Mouse (Mus musculus) left cerebral cortex, postnatal 4 days (tissue): ENCODE results near the gene Noxa1. TPM values are rescaled to one million over a fixed set of nuclear protein-coding genes. Genes with fewer than 3 reads are reported as not detected.

Experiments
- DNase-seq: peaks from one replicate; pipeline ENCODE4 v3.0.0-alpha.2; 2022
- intact Hi-C: fragments of 180-260 bp; cut with DNase I; formaldehyde crosslinking; loops from one replicate; pipeline ENCODE4 v1.15.1; 2025
- total RNA-seq, 2 experiments: library from RNA; stranded (reverse); gene quantifications; 2 replicates each; pipeline ENCODE4 v1.2.3; 2021

The Noxa1 gene
- total RNA-seq = not detected

DNA sequence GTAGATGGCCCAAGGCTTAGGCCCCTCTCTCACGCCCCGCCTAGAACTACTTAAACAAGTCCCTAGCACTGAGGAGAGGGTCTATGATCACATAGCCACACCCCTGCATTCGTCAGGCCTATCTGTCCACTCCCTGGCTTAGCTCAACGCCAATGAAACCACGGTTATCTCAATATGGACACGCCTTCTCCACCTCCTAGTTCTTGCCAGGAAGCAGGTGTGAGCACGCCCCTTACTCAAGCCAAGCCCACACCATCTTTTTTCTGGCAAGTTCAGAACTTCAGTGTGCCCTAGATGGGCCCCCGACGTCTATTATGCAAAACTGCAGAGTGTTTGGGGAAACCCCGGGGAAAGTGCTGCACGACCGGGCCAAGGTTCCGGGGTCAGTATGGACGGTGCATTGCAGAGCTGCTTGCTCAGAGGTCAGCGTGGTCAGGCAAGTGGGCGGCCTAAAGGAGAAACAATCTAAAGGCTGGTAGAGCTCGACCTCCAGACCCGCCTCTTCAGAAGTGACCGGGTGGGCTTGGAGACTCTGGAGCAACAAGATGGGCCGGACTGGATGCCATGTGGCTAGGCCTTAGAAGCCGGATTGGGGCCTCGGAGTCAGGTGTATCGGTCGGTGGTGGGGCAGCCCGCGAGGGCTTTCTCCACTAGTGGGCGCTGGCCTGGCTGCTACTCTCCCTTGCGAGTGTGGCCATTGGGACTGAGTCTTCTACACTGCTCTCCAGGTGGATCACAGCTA, at the start of gene Noxa1:
TSS of gene Noxa1 (minus strand) at position 41 of the 742 bp plus-strand sequence.
- DNase-seq = no peak
- intact Hi-C loops = no loop called here

DNA sequence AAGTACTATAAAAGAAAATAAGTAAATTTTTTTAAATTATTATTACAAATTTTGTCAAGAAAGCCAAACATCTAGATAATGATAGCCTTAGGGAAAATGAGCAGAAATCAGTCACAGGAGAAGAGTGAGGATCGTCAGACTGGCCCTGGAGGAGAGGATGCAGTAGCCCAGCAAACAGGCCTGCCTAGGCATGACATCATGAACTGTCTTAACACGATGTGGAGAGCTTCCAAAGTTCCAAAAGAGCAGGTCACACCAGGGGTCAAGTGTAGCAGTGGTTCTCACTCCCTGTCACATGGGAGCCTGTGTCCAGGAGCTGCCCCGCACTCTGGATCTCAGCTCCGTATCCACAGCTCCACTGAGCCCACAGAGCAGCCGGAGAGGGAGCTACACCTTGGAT, 47.0 kb upstream of the Noxa1 start:
- intact Hi-C loops = no loop called here
- no peak for DNase-seq

DNA sequence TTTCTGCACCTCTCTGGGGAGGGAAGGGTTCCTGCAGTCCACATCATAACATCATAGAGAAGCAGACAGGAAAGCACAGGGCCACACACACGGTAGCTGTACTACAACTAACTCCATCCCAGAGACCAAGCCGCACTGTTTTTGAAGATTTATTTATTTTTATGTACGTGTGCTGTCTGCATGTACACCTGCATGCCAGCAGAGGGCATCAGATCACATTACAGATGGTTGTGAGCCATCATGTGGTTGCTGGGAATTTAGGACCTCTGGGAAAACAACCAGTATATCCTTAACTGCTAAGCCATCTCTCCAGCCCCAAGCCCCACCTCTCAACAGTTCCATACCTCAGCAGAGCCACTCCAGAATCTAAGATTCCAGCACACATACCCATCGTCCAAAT, 46.2 kb upstream of the Noxa1 start:
- intact Hi-C loops = no loop called here
- DNase-seq = no peak

GRCm38 (mm10) chr2:25137832-25138231, 42.9 kb upstream of the Noxa1 start:
- intact Hi-C loops = no loop called here

DNA sequence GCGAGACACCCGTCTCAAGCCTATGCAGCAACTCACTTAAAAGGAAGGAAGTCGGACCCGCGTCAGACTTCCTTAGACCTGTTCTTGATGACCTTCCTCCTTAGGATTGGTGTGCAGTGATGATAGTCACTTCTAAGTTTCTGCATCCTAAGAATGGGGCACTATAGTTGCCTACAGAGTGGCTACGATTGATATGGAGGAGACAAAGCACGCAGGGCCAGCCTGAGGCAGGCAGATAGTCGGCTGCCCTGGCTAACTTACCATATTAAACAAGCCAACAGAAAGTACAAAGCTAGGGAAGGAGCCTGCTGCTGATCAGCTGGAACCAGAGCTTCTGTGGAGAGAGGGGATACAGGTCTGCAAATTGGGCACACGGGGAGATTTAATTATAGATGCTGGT, 36.7 kb upstream of the Noxa1 start:
- DNase-seq = no peak
- intact Hi-C loops = no loop called here

More at GRCm38 (mm10) chr2:25137832-25138231, 42.9 kb upstream of the Noxa1 start:
- no peak for DNase-seq

GRCm38 (mm10) chr2:25128072-25128471, 33.1 kb upstream of the Noxa1 start:
- intact Hi-C loops = no loop called here
- peak; percentile 24 for DNase-seq

DNA sequence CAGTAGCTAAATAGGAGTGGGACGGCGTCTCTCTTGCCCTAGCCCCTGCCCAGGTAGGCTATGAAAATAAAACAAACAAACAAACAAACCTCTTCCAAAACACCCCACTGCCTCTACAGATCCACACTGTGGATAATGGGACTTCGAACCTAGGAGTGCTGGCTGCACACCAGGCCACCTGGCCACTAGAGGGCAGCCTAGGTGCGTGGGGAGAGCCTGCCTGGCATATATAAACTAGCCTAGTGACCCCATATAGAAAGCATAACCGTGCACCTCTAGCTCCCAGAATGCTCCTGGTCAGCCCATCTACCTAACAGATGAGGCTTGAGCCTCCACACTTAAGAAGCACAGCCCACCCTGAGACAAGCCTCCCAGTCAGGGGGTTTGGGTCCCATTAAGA, 32.3 kb upstream of the Noxa1 start:
- peak; percentile 48 for DNase-seq

GRCm38 (mm10) chr2:25126011-25127010, 31.4 kb upstream of the Noxa1 start:
- peak; percentile 84 for DNase-seq
- intact Hi-C loops = no loop called here

More for the DNA sequence above, 32.3 kb upstream of the Noxa1 start:
- intact Hi-C loops = no loop called here

DNA sequence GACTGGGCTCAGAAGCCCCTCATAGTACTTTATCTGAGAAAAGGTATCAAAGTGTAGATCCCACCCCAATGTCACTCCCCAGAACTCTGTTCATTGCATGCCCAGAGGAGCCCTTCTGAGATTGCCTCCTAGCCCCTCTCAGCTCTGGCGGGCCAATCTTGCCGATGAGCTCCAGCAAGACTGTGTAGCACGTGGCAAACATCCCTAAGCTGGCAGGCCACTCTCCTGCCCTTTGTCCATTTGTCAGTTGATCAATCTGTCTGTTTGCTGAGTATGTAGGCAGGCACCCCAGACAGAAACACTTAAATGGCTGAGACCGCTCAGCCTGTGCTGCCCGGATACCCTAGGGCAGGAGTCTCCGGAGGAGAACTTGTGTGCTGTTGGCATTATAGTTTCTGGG, 30.2 kb upstream of the Noxa1 start:
- DNase-seq = no peak
- intact Hi-C loops = no loop called here

DNA sequence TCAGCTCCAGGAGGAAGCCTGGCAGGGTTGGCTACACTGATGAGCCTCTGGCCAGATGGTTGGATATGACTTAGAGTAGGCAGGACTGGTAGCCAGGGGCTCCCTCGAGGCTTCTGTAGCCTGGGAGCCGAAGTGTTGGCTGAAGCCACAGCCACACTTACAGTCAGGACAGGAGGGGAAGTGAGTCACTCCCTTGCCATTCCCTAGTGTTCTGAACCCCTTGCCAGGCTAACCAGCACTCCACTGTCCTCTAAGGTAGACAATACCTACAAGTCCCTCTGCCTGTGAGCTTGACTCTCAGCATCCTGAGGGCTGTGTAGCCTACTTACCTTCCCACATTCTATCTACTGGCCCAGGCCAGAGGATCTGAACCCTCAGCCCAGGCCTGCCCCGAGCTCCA, 29.5 kb upstream of the Noxa1 start:
- intact Hi-C loops = no loop called here
- no peak for DNase-seq

DNA sequence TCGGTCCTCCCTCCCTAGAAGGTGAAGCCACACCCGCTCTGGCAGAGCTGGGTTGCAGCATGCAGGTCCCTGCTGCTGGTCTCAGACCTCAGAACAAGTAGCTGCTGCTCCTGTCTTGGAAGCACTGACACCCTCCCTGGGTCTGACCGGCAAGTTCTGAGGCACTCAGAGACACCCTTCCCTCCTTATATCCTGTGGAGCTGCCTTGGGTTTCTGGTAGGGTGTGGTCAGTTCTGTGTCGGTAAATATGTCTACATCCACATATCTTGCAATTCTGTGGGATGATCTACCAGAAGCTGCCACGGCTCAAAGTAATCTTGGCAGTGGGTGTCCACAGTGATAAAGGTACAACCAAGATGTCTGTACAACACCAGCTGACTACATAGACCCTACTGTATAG, 28.6 kb upstream of the Noxa1 start:
- no peak for DNase-seq
- intact Hi-C loops = no loop called here

GRCm38 (mm10) chr2:25122666-25123065, 27.7 kb upstream of the Noxa1 start:
- intact Hi-C loops = no loop called here

GRCm38 (mm10) chr2:25120963-25121362, 26.0 kb upstream of the Noxa1 start:
- intact Hi-C loops = no loop called here
- no peak for DNase-seq

More at GRCm38 (mm10) chr2:25122666-25123065, 27.7 kb upstream of the Noxa1 start:
- no peak for DNase-seq

DNA sequence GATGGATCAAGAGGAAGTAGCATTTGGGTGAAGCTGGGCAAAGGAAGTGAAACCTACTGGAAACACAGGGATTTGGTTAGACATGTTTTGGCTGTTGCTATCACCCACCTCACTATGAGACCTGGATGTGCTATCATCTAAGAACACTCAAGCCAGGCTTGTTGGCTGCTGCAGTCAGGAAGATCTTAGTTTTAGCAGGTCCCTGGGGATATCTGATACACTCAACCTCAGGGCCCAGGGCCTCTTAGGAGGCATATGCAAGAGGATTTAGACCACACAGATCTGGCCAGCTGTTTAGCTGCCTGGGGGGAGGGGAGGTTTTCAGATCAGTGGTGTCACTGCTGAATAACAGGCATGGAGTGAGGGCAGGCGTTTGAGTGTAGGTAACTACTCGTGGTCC, 20.5 kb upstream of the Noxa1 start:
- no peak for DNase-seq
- intact Hi-C loops = no loop called here

DNA sequence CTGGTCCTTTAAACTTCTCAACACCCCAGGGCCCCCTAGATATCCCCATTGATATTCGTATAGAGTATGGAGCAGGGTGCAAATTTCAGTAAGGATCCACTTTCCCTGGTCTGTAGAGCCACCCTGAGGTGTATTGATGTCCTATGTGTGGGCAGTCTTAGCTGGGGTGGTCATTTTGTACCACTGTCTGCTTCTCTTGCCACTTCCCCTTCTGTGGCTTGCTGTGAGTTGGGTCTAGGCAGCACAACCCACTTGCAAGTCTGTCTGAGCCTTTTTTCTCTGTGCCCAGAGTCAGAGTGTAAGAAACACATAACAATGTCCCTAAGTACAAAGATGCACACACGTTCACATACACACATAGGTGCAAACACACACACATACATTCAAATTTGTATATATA, 19.4 kb upstream of the Noxa1 start:
- intact Hi-C loops = no loop called here

DNA sequence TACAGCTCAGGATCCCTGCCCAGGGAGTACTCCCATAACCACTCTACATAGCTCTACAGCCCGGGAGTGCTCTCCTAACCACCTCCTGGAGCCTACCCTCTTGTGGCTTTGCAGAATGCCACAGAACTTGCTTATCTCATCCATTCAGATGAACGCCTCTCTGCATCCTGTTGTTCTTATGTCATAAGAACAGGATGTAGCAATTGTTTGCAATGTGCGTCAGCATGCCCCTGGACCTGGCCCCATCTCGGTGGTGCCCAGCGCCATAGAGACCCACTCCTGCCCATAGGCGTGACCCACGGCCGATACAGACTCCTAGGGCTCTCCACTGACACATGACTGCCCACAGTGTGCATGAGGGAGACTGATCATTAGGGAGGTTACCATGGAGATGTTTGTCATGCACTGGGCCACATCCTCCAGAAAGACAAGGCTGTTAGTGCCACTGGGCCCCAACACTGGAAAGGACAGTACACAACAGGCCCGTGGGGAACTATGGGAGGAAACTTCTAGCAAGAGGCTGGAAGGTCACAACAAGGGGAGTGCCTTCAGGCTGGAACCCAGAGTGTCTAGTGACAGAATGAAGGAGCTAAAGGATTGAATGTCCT, 16.3 kb upstream of the Noxa1 start:
- intact Hi-C loops = no loop called here
- no peak for DNase-seq

More for the DNA sequence above, 19.4 kb upstream of the Noxa1 start:
- no peak for DNase-seq

- intact Hi-C loops = no loop called here
Measured at GRCm38 (mm10) chr2:25110505-25111183, 15.7 kb upstream of the Noxa1 start.

DNA sequence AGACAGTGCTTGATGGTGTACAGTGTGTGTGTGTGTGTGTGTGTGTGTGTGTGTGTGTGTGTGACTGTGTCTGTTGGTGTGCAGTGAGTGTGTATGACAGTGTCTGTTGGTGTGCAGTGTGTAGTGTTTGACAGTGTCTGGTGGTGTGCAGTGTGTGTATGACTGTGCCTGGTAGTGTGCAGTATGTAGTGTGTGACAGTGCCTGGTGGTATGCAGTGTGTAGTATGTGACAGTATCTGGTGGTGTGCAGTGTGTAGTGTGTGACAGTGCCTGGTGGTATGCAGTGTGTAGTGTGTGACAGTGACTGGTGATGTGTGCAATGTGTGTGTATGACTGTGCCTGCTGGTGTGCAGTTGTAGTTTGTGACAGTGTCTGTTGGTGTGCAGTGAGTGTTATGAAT, 14.5 kb upstream of the Noxa1 start:
- no peak for DNase-seq
- intact Hi-C loops = no loop called here

More at GRCm38 (mm10) chr2:25110505-25111183, 15.7 kb upstream of the Noxa1 start:
- DNase-seq = no peak

- intact Hi-C loops = no loop called here
- DNase-seq = no peak
Measured at GRCm38 (mm10) chr2:25106045-25106444, 11.1 kb upstream of the Noxa1 start.

DNA sequence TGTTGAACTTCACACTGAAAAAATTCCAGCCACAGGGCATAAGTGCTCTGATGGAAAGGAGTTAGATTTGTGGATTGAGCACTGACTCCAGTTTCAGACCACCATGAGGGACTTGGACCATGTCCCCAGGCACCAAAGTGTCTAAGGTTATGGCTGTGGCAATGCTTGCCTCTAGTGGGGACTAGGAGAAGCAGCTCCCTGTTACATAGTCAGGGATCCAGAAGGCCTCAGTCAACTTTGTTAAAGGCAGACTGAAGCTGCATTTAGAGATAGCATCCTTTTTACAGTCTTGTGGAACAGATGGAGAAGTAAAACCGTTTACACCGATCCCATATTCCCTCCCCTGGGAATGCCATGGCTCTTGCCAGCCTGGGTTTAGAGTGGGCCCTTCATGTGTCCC, 9.2 kb upstream of the Noxa1 start:
- intact Hi-C loops = no loop called here
- no peak for DNase-seq

- DNase-seq = no peak
- intact Hi-C loops = no loop called here
Measured at GRCm38 (mm10) chr2:25099703-25100102, 4.8 kb upstream of the Noxa1 start.
